Mouse (Mus musculus): Measurements from ENCODE around the gene Tob1. TPM values are rescaled to one million over a fixed set of nuclear protein-coding genes. Genes with fewer than 3 reads are reported as not detected.

The Tob1 gene
- polyA plus RNA-seq, 1 experiment = 33.3 TPM

- Histone ChIP-seq H3K27ac (ENCODE audit: insufficient read depth, low read length) (no peak overlapping the region), H3K4me3 (ENCODE audit: insufficient read depth, low read length) (no peak overlapping the region), H3K4me1 (ENCODE audit: control insufficient read depth, insufficient read depth, low read length) (peaks cover 7% of the 10 kb centered on the region; the same call in 1 of the 2 replicates)
- TF ChIP-seq CTCF (IDR thresholded peaks at IDR 0.05; ENCODE audit: borderline replicate concordance, insufficient read depth, low read length) (no peak), POLR2A (IDR thresholded peaks at IDR 0.05; ENCODE audit: low read depth, low read length) (no peak)
Observed at GRCm38 (mm10) chr11:94193109-94193508, 18.1 kb upstream of the Tob1 start.

- no peak for TF ChIP-seq CTCF (IDR thresholded peaks at IDR 0.05; ENCODE audit: borderline replicate concordance, insufficient read depth, low read length)
- TF ChIP-seq POLR2A (IDR thresholded peaks at IDR 0.05; ENCODE audit: low read depth, low read length) = no peak
- no peaks in the 10 kb centered on the region for H3K4me1 ChIP-seq (ENCODE audit: control insufficient read depth, insufficient read depth, low read length)
Observed at GRCm38 (mm10) chr11:94196311-94196710, 14.9 kb upstream of the Tob1 start.

GRCm38 (mm10) chr11:94198405-94199146, 12.7 kb upstream of the Tob1 start:
- Histone ChIP-seq H3K27ac (ENCODE audit: insufficient read depth, low read length) (no peak overlapping the region), H3K4me3 (ENCODE audit: insufficient read depth, low read length) (no peak overlapping the region), H3K4me1 (ENCODE audit: control insufficient read depth, insufficient read depth, low read length) (no peaks in the 10 kb centered on the region)
- TF ChIP-seq CTCF (IDR thresholded peaks at IDR 0.05; ENCODE audit: borderline replicate concordance, insufficient read depth, low read length) (no peak), POLR2A (IDR thresholded peaks at IDR 0.05; ENCODE audit: low read depth, low read length) (no peak)

More at GRCm38 (mm10) chr11:94196311-94196710, 14.9 kb upstream of the Tob1 start:
- H3K4me3 ChIP-seq (ENCODE audit: insufficient read depth, low read length) = no peak overlapping the region
- H3K27ac ChIP-seq (ENCODE audit: insufficient read depth, low read length) = no peak overlapping the region

DNA sequence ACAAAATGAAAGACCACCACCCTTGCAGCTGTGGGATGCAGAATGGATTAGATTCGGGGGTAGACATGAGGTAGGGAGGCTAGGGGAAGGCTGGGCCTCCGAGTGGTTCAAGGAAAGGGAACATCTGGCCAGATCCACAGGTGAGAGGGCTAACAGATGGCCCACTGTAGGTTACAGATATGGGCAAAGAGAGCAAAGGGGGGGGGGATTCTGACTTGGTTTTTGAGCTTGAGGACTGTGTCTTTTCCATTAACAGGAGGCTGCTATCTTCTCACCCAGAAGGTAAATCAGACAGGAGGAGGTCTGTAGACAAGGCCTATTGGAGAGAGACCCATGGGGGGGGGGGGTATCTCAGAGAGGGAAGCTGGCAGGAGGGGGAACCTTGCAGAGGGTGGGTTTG, 11.5 kb upstream of the Tob1 start:
- TF ChIP-seq CTCF (IDR thresholded peaks at IDR 0.05; ENCODE audit: borderline replicate concordance, insufficient read depth, low read length) (no peak), POLR2A (IDR thresholded peaks at IDR 0.05; ENCODE audit: low read depth, low read length) (no peak)
- Histone ChIP-seq H3K27ac (ENCODE audit: insufficient read depth, low read length) (no peak overlapping the region), H3K4me3 (ENCODE audit: insufficient read depth, low read length) (no peak overlapping the region), H3K4me1 (ENCODE audit: control insufficient read depth, insufficient read depth, low read length) (no peaks in the 10 kb centered on the region)

DNA sequence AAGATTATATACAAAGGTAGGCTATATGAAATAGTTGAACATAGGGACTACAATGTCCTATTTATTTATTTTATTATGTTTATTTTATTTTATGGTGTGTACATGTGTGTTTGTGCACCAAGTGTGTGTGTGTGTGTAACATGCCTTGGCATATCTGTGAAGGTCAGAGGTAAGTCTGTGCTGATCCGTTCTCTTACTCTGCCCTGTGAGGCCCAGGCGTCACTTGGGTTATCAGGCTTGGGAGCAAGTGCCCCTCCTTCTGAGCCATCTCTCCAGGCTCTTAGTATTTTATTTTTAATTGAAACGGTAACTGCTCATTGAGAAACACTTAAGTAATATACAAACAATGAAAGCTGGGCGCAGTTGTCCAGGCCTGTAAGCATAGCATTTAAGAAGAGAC, 10.8 kb upstream of the Tob1 start:
- H3K27ac ChIP-seq (ENCODE audit: insufficient read depth, low read length) = no peak overlapping the region
- TF ChIP-seq CTCF (IDR thresholded peaks at IDR 0.05; ENCODE audit: borderline replicate concordance, insufficient read depth, low read length) (no peak), POLR2A (IDR thresholded peaks at IDR 0.05; ENCODE audit: low read depth, low read length) (no peak)
- no peaks in the 10 kb centered on the region for H3K4me1 ChIP-seq (ENCODE audit: control insufficient read depth, insufficient read depth, low read length)
- no peak overlapping the region for H3K4me3 ChIP-seq (ENCODE audit: insufficient read depth, low read length)

DNA sequence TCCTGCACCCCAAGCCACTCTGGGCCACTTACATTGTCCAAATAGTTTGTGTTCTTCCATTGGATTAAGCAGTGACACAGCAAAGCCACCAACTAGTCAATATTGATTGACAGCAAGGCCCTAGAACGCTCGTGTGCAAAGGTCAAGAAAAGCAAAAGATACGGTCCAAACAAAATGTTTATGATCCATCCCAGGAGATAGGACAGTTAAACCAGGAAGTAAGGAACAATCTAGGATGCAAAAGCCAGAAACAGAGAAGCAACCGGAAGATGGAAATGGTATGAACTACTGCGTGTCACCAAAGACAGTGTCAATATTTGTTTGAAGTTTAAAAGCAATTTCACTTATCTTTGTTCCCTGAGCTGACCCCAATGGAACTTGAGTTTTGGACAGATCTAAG, 9.1 kb upstream of the Tob1 start:
- no peak for TF ChIP-seq CTCF (IDR thresholded peaks at IDR 0.05; ENCODE audit: borderline replicate concordance, insufficient read depth, low read length)
- no peak for TF ChIP-seq POLR2A (IDR thresholded peaks at IDR 0.05; ENCODE audit: low read depth, low read length)
- Histone ChIP-seq H3K27ac (ENCODE audit: insufficient read depth, low read length) (no peak overlapping the region), H3K4me3 (ENCODE audit: insufficient read depth, low read length) (no peak overlapping the region), H3K4me1 (ENCODE audit: control insufficient read depth, insufficient read depth, low read length) (no peaks in the 10 kb centered on the region)

DNA sequence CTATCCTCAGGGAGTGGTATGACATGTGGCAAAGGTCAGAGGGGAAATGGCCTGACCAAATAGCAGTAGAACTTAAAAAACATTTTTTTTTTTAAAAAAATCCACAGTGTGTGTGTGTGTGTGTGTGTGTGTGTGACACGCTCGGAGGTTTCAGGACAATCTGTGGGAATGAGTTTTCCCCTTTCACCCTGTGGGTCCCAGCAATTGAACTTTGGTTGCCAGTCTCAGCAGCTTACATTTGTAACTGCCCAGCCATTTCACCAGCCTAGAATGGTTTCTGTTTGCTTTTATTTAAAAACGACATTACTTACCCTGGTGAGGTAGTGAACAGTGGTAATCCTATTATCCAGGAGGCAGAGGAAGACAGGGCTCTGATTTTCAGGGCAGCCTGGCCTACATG, 8.2 kb upstream of the Tob1 start:
- H3K4me1 ChIP-seq (ENCODE audit: control insufficient read depth, insufficient read depth, low read length) = no peaks in the 10 kb centered on the region
- H3K4me3 ChIP-seq (ENCODE audit: insufficient read depth, low read length) = no peak overlapping the region
- H3K27ac ChIP-seq (ENCODE audit: insufficient read depth, low read length) = no peak overlapping the region
- no peak for TF ChIP-seq CTCF (IDR thresholded peaks at IDR 0.05; ENCODE audit: borderline replicate concordance, insufficient read depth, low read length)
- TF ChIP-seq POLR2A (IDR thresholded peaks at IDR 0.05; ENCODE audit: low read depth, low read length) = no peak

DNA sequence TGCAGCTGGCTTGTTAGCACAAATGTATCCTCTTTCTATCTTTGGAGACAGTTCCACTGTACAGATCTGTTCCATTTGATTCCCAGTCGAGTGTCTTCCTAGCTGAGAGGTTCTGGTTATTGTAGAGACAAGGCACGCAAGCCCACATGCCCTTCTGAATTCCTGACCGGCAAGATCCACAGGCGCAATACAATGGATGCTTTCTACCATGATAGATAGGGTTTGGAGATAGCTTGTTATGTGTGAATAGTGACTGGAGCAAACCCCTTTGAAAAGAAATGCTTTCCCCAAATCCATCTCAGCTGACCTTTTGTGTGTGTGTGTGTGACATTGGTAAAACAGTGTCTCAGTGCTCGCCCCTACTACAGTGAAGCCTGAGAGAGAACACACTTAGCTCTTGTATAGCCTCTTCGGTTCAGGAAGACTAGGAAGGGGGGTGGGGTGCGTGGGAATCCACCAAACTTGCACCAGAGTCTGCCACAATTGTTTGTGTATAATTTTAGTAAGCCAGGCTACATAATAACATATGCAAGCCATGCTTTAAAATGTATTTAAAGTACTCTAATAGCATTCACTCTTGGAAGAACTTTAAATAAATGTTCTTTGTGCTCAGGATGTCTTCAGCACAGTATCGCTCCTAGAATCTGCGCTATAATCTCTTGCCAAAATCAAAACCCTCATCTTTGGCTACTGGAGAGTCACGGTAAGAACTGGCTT, 4.7 kb upstream of the Tob1 start:
- Histone ChIP-seq H3K4me1 (ENCODE audit: control insufficient read depth, insufficient read depth, low read length) (no peaks in the 10 kb centered on the region), H3K27ac (ENCODE audit: insufficient read depth, low read length) (no peak overlapping the region), H3K4me3 (ENCODE audit: insufficient read depth, low read length) (no peak overlapping the region)
- TF ChIP-seq POLR2A (IDR thresholded peaks at IDR 0.05; ENCODE audit: low read depth, low read length) (no peak), CTCF (IDR thresholded peaks at IDR 0.05; ENCODE audit: borderline replicate concordance, insufficient read depth, low read length) (no peak)

GRCm38 (mm10) chr11:94208811-94209675, 2.2 kb upstream of the Tob1 start:
- H3K4me3 ChIP-seq (ENCODE audit: insufficient read depth, low read length) = no peak overlapping the region
- H3K4me1 ChIP-seq (ENCODE audit: control insufficient read depth, insufficient read depth, low read length) = no peaks in the 10 kb centered on the region
- TF ChIP-seq POLR2A (IDR thresholded peaks at IDR 0.05; ENCODE audit: low read depth, low read length) (no peak), CTCF (IDR thresholded peaks at IDR 0.05; ENCODE audit: borderline replicate concordance, insufficient read depth, low read length) (no peak)
- H3K27ac ChIP-seq (ENCODE audit: insufficient read depth, low read length) = no peak overlapping the region

Data from embryonic fibroblast, embryonic 13.5 days (primary cell).